Mouse (Mus musculus) small intestine, adult 2 months (tissue): ENCODE measurements around the gene Nsfl1c.
"Not testable (repeated sequence)": the region's sequence is repeated elsewhere in the genome, so short reads cannot be mapped to it uniquely, and the experiment has no call there.

Source experiments
- CTCF ChIP-seq: fragments of 200-500 bp; IDR thresholded peaks from 2 replicates; pipeline ENCODE4 v1.5.1; 2012; ENCODE audit warnings: low read depth, mild to moderate bottlenecking, control low read depth, inconsistent platforms, low read length, moderate library complexity, mixed read lengths; ENCODE audit not compliant: insufficient replicate concordance, insufficient read length; ENCODE audit errors: extremely low read depth
- POLR2A ChIP-seq: fragments of 200-500 bp; IDR thresholded peaks from 2 replicates; pipeline ENCODE4 v1.6.1; 2012; ENCODE audit warnings: low read depth, mild to moderate bottlenecking, control low read depth, inconsistent platforms, low read length, moderate library complexity

GRCm38 (mm10) chr2:151476053-151476452, 17.9 kb upstream of the Nsfl1c start, which contains the start of gene 4921509C19Rik:
- not testable (repeated sequence) for TF ChIP-seq POLR2A, CTCF
